Mouse (Mus musculus): ENCODE results near the gene Epha3.

- TF ChIP-seq GATA1 (IDR thresholded peaks at IDR 0.05; ENCODE audit: borderline replicate concordance, low read length) (no peak), FLI1 (IDR thresholded peaks at IDR 0.05; ENCODE audit: low read length) (no peak)
These were observed 57.4 kb downstream of the Epha3 start for GRCm38 (mm10) chr16:63806437-63807129.
